ENCODE assay signal across 17 mouse cellular contexts in genomic region chr8:120620441-120620840, GRCm38 (mm10). TPM values are rescaled to one million over a fixed set of nuclear protein-coding genes. Genes with fewer than 3 reads are reported as not detected.
DNase-seq lines count a peak whose midpoint lies in the region; ATAC-seq and TF ChIP-seq lines count a peak whose summit lies in the region.
"Had no signal": no experiment of that assay in that cellular context is flagged by ENCODE, and none has a peak within 500 bp of the region (broad histone marks: within the 10 kb centered on the region; RNA-seq: fewer than 3 reads in every experiment).

No protein-coding gene starts in this region.

- DNase-seq in cerebellum, adult 2 months = no peak
- no peak for DNase-seq in cerebellum, postnatal 10 days
- DNase-seq in liver, adult 2 months (ENCODE audit: extremely low read depth, low read depth, low spot score) = peak; percentile 68
- no peak for DNase-seq in liver, embryonic 11.5 days (ENCODE audit: low spot score)
- DNase-seq in liver, embryonic 14.5 days (ENCODE audit: low read depth in 3 of 3, low spot score in 3 of 3) = no peak
- no peak for DNase-seq in adipocyte (ENCODE audit: low spot score)
- DNase-seq in embryo, embryonic 10.5 days (ENCODE audit: low spot score) = no peak
- DNase-seq: cerebellum, adult 11 months; gastrocnemius, postnatal 36 days; kidney, adult 8-10 months; lung, postnatal 14 days; thymus, postnatal 4 days had no signal

- H3K27me3 ChIP-seq in cerebellum, adult 2 months (ENCODE audit: control insufficient read depth, insufficient read depth, low read length) = no peaks in the 10 kb centered on the region
- no peaks in the 10 kb centered on the region for H3K27me3 ChIP-seq in liver, adult 2 months (ENCODE audit: control insufficient read depth, insufficient read depth, low read length)
- no peaks in the 10 kb centered on the region for H3K27me3 ChIP-seq in liver, embryonic 11.5 days (replicated peaks; ENCODE audit: control insufficient read depth, insufficient read depth, low read length)
- H3K27me3 ChIP-seq in ES-Bruce4 (ENCODE audit: control insufficient read depth, insufficient read depth, low read length, poor library complexity, severe bottlenecking) = no peaks in the 10 kb centered on the region
- H3K27me3 ChIP-seq in liver, embryonic 14.5 days (ENCODE audit: control insufficient read depth, insufficient read depth, low read length) = no peaks in the 10 kb centered on the region

- H3K9me3 ChIP-seq in liver, embryonic 11.5 days (ENCODE audit: control insufficient read depth, low read length) = no peaks in the 10 kb centered on the region
- no peaks in the 10 kb centered on the region for H3K9me3 ChIP-seq in ES-Bruce4 (replicated peaks; ENCODE audit: control insufficient read depth, insufficient read depth, low read length, poor library complexity, severe bottlenecking)
- H3K9me3 ChIP-seq in liver, embryonic 14.5 days (ENCODE audit: control insufficient read depth, low read length) = no peaks in the 10 kb centered on the region

- TF ChIP-seq CTCF in cerebellum, adult 2 months (IDR thresholded peaks at IDR 0.05; ENCODE audit: borderline replicate concordance, insufficient read depth, low read depth, low read length) = no peak
- TF ChIP-seq CTCF in liver, adult 2 months (IDR thresholded peaks at IDR 0.05; ENCODE audit: low read depth, low read length) = no peak
- no peak for TF ChIP-seq CTCF in ES-Bruce4 (IDR thresholded peaks at IDR 0.05; ENCODE audit: low read depth, low read length)
- no peak for TF ChIP-seq CTCF in liver, embryonic 14.5 days (IDR thresholded peaks at IDR 0.05; ENCODE audit: low read depth)

- TF ChIP-seq POLR2A in cerebellum, adult 2 months (IDR thresholded peaks at IDR 0.05; ENCODE audit: borderline replicate concordance, insufficient read depth, low read length) = no peak
- no peak for TF ChIP-seq POLR2A in liver, adult 2 months (IDR thresholded peaks at IDR 0.05; ENCODE audit: extremely low read depth, insufficient read depth, low read length)
- TF ChIP-seq POLR2A in ES-Bruce4 (IDR thresholded peaks at IDR 0.05; ENCODE audit: insufficient read depth, low read length) = no peak

- no peaks in the 10 kb centered on the region for H3K4me1 ChIP-seq in cerebellum, adult 2 months (ENCODE audit: control insufficient read depth, insufficient read depth, low read length)
- H3K4me1 ChIP-seq in liver, adult 2 months (ENCODE audit: control insufficient read depth, insufficient read depth, low read length) = peaks cover 28% of the 10 kb centered on the region
- H3K4me1 ChIP-seq in liver, embryonic 11.5 days (replicated peaks; ENCODE audit: control insufficient read depth, insufficient read depth, low read length) = peaks cover 32% of the 10 kb centered on the region
- no peaks in the 10 kb centered on the region for H3K4me1 ChIP-seq in ES-Bruce4 (ENCODE audit: control insufficient read depth, insufficient read depth, low read length)
- peaks cover 0 to 10% of the 10 kb centered on the region in 2 experiments; a peak in 1 of 4 replicates for H3K4me1 ChIP-seq in liver, embryonic 14.5 days (replicated peaks; ENCODE audit: control insufficient read depth in 2 of 2, insufficient read depth in 2 of 2, low read length in 1 of 2)

- WGBS in cerebellum, adult 2 months = 82% methylated on average over 7 of the region's 7 CpGs
- 24% methylated on average over 7 of the region's 7 CpGs for WGBS in liver, adult 2 months
- WGBS in liver, embryonic 11.5 days = 44% methylated on average over 7 of the region's 7 CpGs
- WGBS in liver, embryonic 14.5 days (ENCODE audit: insufficient replicate concordance) = 46% methylated on average over 7 of the region's 7 CpGs

- no peak for ATAC-seq in liver, embryonic 11.5 days (replicated peaks; ENCODE audit: low FRiP score)
- ATAC-seq in liver, embryonic 14.5 days (ENCODE audit: insufficient read depth) = peak; percentile 19; the same call in 1 of the 2 replicates
- ATAC-seq: forebrain, embryonic 16.5 days had no signal

- no peaks in the 10 kb centered on the region for H3K36me3 ChIP-seq in liver, adult 2 months (ENCODE audit: control insufficient read depth, insufficient read depth, low read length)
- H3K36me3 ChIP-seq in liver, embryonic 11.5 days (ENCODE audit: control insufficient read depth, insufficient read depth, low read length) = no peaks in the 10 kb centered on the region
- no peaks in the 10 kb centered on the region for H3K36me3 ChIP-seq in ES-Bruce4 (ENCODE audit: control insufficient read depth, insufficient read depth, low read length, poor library complexity, severe bottlenecking)
- H3K36me3 ChIP-seq in liver, embryonic 14.5 days (replicated peaks; ENCODE audit: control insufficient read depth, insufficient read depth, low read depth) = no peaks in the 10 kb centered on the region
- H3K36me3 ChIP-seq: G1E had no signal

- no peak for TF ChIP-seq EP300 in ES-Bruce4 (IDR thresholded peaks at IDR 0.05; ENCODE audit: insufficient read depth, low read depth, low read length)
- TF ChIP-seq EP300 in liver, embryonic 14.5 days (IDR thresholded peaks at IDR 0.05; ENCODE audit: low read depth) = no peak

- H3K9ac ChIP-seq in liver, adult 2 months (ENCODE audit: low read depth, low read length) = peak overlapping the region; percentile 45
- no peak overlapping the region for H3K9ac ChIP-seq in liver, embryonic 11.5 days (ENCODE audit: low read depth, low read length)
- H3K9ac ChIP-seq in ES-Bruce4 (ENCODE audit: low read depth, poor library complexity, severe bottlenecking) = peak overlapping the region; percentile 3; the same call in 1 of the 2 replicates
- H3K9ac ChIP-seq in liver, embryonic 14.5 days (replicated peaks) = no peak overlapping the region

- H3K79me2 ChIP-seq in liver, adult 2 months (ENCODE audit: control insufficient read depth, insufficient read depth, low read length) = no peaks in the 10 kb centered on the region

- peak overlapping the region; percentile 78; the same call in 1 of the 2 replicates for H3K27ac ChIP-seq in cerebellum, adult 2 months (ENCODE audit: insufficient read depth, low read length)
- peak overlapping the region; percentile 96 for H3K27ac ChIP-seq in liver, adult 2 months (replicated peaks; ENCODE audit: insufficient read depth, low read depth, low read length)
- no peak overlapping the region for H3K27ac ChIP-seq in liver, embryonic 11.5 days (ENCODE audit: low read depth, low read length)
- peak overlapping the region; percentile 22; the same call in 1 of the 2 replicates for H3K27ac ChIP-seq in ES-Bruce4 (ENCODE audit: insufficient read depth, low read length)
- H3K27ac ChIP-seq in liver, embryonic 14.5 days = no peak overlapping the region

- no peak overlapping the region for H3K4me3 ChIP-seq in cerebellum, adult 2 months (replicated peaks; ENCODE audit: insufficient read depth, low read depth, low read length)
- no peak overlapping the region for H3K4me3 ChIP-seq in liver, adult 2 months (ENCODE audit: insufficient read depth, low read depth, low read length)
- H3K4me3 ChIP-seq in liver, embryonic 11.5 days (ENCODE audit: low read depth, low read length) = no peak overlapping the region
- H3K4me3 ChIP-seq in ES-Bruce4 (ENCODE audit: low read depth, low read length) = no peak overlapping the region
- no peak overlapping the region for H3K4me3 ChIP-seq in liver, embryonic 14.5 days (ENCODE audit: insufficient read depth in 1 of 2, low read depth in 2 of 2, low read length in 2 of 2)

- no peak overlapping the region for H3K4me2 ChIP-seq in liver, embryonic 11.5 days
- H3K4me2 ChIP-seq in liver, embryonic 14.5 days (ENCODE audit: low read depth) = no peak overlapping the region

RNA-seq across cellular contexts. Expression of gene 1190005I06Rik, which starts 27.0 kb away (rescaled TPM):
- polyA plus RNA-seq in cerebellum, adult 2 months (2012; rRNA removed) = 8.1 and 8.2 TPM in 2 replicates
- 12.0 and 21.2 TPM in 2 replicates for total RNA-seq in liver, adult 2 months (2014; rRNA removed)
- polyA plus RNA-seq in liver, adult 2 months (2012; rRNA removed) = 11.9 and 15.3 TPM in 2 replicates
- polyA plus RNA-seq in liver, embryonic 11.5 days (2014; fragmentation: Nextera tagmentation; extraction: Ambion mirVana) = 1.6 and 4.1 TPM in 2 replicates
- polyA plus RNA-seq in ES-Bruce4 (2011; ENCODE audit: insufficient read depth, insufficient read length, low read depth, missing spikeins) = 12.4 and 17.7 TPM in 2 replicates
- 0.26 and 0.28 TPM in 2 replicates for polyA plus RNA-seq in liver, embryonic 14.5 days (2012; rRNA removed)
- 0.86 and 1.7 TPM in 2 replicates for polyA plus RNA-seq in liver, embryonic 14.5 days (2014; fragmentation: Nextera tagmentation; extraction: Ambion mirVana)

RNA-seq across cellular contexts. Expression of gene Gins2, which starts 31.3 kb away (rescaled TPM):
- polyA plus RNA-seq in cerebellum, adult 2 months (2012; rRNA removed) = 2.1 and 2.5 TPM in 2 replicates
- 0.37 and 2.3 TPM in 2 replicates for total RNA-seq in liver, adult 2 months (2014; rRNA removed)
- 1.9 TPM in 2 replicates for polyA plus RNA-seq in liver, adult 2 months (2012; rRNA removed)
- 125 and 127 TPM in 2 replicates for polyA plus RNA-seq in liver, embryonic 11.5 days (2014; fragmentation: Nextera tagmentation; extraction: Ambion mirVana)
- 51.3 and 52.0 TPM in 2 replicates for polyA plus RNA-seq in ES-Bruce4 (2011; ENCODE audit: insufficient read depth, insufficient read length, low read depth, missing spikeins)
- 31.5 and 37.5 TPM in 2 replicates for polyA plus RNA-seq in liver, embryonic 14.5 days (2012; rRNA removed)
- polyA plus RNA-seq in liver, embryonic 14.5 days (2014; fragmentation: Nextera tagmentation; extraction: Ambion mirVana) = 63.4 and 63.7 TPM in 2 replicates

RNA-seq across cellular contexts. Expression of gene Gm27021, which starts 47.4 kb away (rescaled TPM):
- polyA plus RNA-seq in cerebellum, adult 2 months (2012; rRNA removed) = 1.1 and 1.9 TPM in 2 replicates
- 1.4 TPM in 1 of 2 replicates, not detected in the other for total RNA-seq in liver, adult 2 months (2014; rRNA removed)
- not detected in 2 replicates for polyA plus RNA-seq in liver, adult 2 months (2012; rRNA removed)
- 0.69 and 2.4 TPM in 2 replicates for polyA plus RNA-seq in liver, embryonic 11.5 days (2014; fragmentation: Nextera tagmentation; extraction: Ambion mirVana)
- not detected in 2 replicates for polyA plus RNA-seq in ES-Bruce4 (2011; ENCODE audit: insufficient read depth, insufficient read length, low read depth, missing spikeins)
- 0.30 and 0.38 TPM in 2 replicates for polyA plus RNA-seq in liver, embryonic 14.5 days (2012; rRNA removed)
- not detected in 2 replicates for polyA plus RNA-seq in liver, embryonic 14.5 days (2014; fragmentation: Nextera tagmentation; extraction: Ambion mirVana)
- total RNA-seq: G1E; gastrocnemius, postnatal 36 days; left cerebral cortex, postnatal 14 days had no signal
- polyA plus RNA-seq: heart, embryonic 16.5 days had no signal

RNA-seq across cellular contexts. Expression of gene Cox4i1, which starts 47.6 kb away (rescaled TPM):
- 2,746 and 2,917 TPM in 2 replicates for polyA plus RNA-seq in cerebellum, adult 2 months (2012; rRNA removed)
- total RNA-seq in liver, adult 2 months (2014; rRNA removed) = 706 and 858 TPM in 2 replicates
- 1,059 and 1,162 TPM in 2 replicates for polyA plus RNA-seq in liver, adult 2 months (2012; rRNA removed)
- polyA plus RNA-seq in liver, embryonic 11.5 days (2014; fragmentation: Nextera tagmentation; extraction: Ambion mirVana) = 1,052 and 1,118 TPM in 2 replicates
- polyA plus RNA-seq in ES-Bruce4 (2011; ENCODE audit: insufficient read depth, insufficient read length, low read depth, missing spikeins) = 605 and 624 TPM in 2 replicates
- 383 and 573 TPM in 2 replicates for polyA plus RNA-seq in liver, embryonic 14.5 days (2012; rRNA removed)
- polyA plus RNA-seq in liver, embryonic 14.5 days (2014; fragmentation: Nextera tagmentation; extraction: Ambion mirVana) = 701 and 721 TPM in 2 replicates

RNA-seq across cellular contexts. Expression of gene Emc8, which starts 47.9 kb away (rescaled TPM):
- polyA plus RNA-seq in cerebellum, adult 2 months (2012; rRNA removed) = 65.3 and 67.5 TPM in 2 replicates
- 6.7 and 11.9 TPM in 2 replicates for total RNA-seq in liver, adult 2 months (2014; rRNA removed)
- 47.8 and 53.3 TPM in 2 replicates for polyA plus RNA-seq in liver, adult 2 months (2012; rRNA removed)
- polyA plus RNA-seq in liver, embryonic 11.5 days (2014; fragmentation: Nextera tagmentation; extraction: Ambion mirVana) = 265 and 295 TPM in 2 replicates
- polyA plus RNA-seq in ES-Bruce4 (2011; ENCODE audit: insufficient read depth, insufficient read length, low read depth, missing spikeins) = 124 and 141 TPM in 2 replicates
- polyA plus RNA-seq in liver, embryonic 14.5 days (2012; rRNA removed) = 40.3 and 45.5 TPM in 2 replicates
- polyA plus RNA-seq in liver, embryonic 14.5 days (2014; fragmentation: Nextera tagmentation; extraction: Ambion mirVana) = 122 and 125 TPM in 2 replicates

Comparison
In these comparisons a context has a peak if more than half of its experiments do, and no peak if none do; other contexts are left out.
1. H3K27ac ChIP-seq: peak in cerebellum, adult 2 months (single experiment), liver, adult 2 months (single experiment) and ES-Bruce4 (single experiment); none in liver, embryonic 11.5 days (single experiment) and liver, embryonic 14.5 days (single experiment).
2. H3K9ac ChIP-seq: peak in liver, adult 2 months (single experiment) and ES-Bruce4 (single experiment); none in liver, embryonic 11.5 days (single experiment) and liver, embryonic 14.5 days (single experiment).